Mouse (Mus musculus) spleen, adult 18-20 months (tissue): ENCODE results near the gene Parp2.
A peak's percentile ranks its signal among the peaks of the same experiment; 100 is the strongest.
"Not testable (repeated sequence)": the region's sequence is repeated elsewhere in the genome, so short reads cannot be mapped to it uniquely, and the experiment has no call there.

ENCODE experiments used
- DNase-seq, 2 experiments: peaks; one replicate each; pipeline ENCODE4 v3.0.0; 2022; ENCODE audit warnings: mixed read lengths in 2 of 2

Parp2 gene

DNA sequence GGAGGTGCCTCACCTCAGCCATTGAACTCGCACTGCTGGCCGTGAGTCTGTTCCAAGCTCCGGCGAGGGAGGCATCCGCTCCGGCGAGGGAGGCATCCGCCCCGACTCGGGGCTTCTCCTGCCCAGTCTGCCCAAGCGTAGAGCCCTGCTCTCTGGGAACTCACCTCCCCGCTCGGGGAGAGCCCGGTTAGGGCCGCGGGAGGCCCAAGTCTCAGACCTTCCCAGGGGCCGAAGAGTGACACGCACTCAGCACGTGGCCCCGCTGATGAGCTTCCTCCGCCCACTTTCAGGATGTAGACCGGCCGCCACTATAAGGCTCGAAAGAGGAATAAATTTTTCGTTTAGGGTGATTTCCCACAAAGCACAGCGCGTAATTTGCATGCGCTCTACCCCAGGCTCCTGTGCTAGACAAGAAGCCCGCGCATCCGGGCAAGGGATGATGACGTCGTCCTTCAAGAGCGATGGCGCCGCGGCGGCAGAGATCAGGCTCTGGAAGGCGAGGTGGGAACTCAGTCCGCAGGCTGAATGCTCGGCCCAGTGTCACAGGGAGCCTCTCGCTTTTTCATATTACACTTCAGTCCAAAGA is at the start of gene Parp2, which contains the start of gene Ccnb1ip1:
Parp2 (plus strand) TSS at position 355 of the 586 bp plus-strand sequence.
Ccnb1ip1 (minus strand) TSS at position 246 of the 586 bp plus-strand sequence.
- peak; percentile 93 to 94 for DNase-seq

DNA sequence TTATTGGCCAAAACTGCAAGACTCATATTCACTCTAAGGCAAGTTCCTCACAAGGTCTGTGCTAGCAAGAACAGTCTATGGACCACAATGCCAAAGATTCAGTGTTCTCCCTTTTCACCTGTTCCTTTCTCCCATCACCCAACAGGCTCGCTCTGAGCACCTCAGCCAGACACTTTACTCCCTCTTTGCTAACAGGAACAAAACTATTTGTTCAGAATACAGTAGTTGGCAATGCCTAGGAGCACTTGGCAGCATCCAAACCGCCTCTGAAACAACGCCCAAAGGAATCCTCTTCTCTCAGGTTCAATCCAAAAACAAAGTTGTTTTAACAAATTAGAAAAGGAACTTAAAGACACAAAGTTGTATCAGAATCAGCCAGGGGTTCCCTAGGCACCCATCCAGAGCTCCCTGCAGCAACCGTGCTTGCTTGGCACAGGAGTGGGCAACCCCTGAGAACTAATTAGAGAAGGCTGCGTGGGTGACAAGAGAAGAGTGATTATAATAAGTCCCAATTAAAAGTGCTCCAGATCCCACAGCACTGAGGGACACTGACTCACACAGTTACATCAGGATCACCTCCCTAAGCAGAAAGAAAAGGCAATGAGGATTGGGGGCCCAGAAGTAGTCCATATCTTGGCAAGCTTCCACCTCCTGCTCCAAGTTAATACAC is 49.1 kb upstream of the Parp2 start:
- no peak for DNase-seq

DNA sequence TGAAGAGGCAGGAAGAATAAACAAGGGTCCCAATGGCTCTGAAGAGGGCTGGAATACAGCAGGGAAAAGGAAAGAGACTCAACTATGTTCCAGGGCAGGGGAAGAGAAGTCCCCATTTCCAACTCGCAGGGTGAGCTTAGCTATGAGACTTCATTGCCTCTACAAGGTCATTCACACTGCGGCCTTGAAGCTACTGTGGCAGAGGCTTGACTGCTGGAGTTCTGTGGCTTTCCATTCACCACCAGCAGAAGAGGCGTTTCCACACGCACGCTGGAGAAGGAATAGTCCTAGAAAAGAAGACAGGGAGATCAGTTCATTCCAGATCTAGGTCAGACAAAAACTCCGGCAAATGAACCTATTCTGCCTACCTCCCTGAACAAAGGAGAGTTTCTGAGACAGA is 41.9 kb upstream of the Parp2 start:
- no peak for DNase-seq

DNA sequence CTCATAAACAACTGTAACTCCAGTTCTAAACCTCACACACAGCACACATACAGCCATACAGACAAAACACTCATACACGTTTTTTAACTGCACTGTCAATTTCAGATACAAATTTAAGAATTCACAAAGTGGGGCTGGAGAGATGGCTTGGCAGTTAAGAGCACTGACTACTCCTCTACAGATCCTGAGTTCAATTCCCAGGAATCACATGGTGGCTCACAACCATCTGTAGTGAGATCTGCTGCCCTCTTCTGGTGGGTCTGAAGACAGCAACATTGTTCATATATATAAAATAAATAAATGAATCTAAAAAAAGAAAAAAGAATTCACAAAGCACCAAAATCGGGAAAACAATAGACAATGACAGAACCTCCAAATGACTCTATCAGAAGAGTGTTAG is 36.3 kb upstream of the Parp2 start:
- no peak for DNase-seq

DNA sequence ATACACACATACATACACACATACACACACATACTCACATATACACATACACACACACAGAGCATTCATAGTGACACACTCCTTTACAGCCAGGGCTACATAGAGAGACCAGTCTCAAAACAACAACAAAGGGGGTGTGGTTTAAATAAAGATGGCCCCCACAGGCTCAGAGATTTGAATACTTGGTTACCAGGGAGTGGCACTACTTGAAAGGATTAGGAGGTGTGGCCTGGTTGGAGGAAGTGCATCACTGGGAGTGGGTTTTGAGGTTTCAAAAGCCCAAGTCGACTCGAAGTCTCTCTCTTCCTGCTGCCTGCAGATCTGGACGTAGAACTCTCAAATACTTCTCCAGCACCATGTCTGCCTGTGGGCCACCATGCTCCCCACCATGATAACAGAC is 25.5 kb upstream of the Parp2 start:
- DNase-seq: no peak

DNA sequence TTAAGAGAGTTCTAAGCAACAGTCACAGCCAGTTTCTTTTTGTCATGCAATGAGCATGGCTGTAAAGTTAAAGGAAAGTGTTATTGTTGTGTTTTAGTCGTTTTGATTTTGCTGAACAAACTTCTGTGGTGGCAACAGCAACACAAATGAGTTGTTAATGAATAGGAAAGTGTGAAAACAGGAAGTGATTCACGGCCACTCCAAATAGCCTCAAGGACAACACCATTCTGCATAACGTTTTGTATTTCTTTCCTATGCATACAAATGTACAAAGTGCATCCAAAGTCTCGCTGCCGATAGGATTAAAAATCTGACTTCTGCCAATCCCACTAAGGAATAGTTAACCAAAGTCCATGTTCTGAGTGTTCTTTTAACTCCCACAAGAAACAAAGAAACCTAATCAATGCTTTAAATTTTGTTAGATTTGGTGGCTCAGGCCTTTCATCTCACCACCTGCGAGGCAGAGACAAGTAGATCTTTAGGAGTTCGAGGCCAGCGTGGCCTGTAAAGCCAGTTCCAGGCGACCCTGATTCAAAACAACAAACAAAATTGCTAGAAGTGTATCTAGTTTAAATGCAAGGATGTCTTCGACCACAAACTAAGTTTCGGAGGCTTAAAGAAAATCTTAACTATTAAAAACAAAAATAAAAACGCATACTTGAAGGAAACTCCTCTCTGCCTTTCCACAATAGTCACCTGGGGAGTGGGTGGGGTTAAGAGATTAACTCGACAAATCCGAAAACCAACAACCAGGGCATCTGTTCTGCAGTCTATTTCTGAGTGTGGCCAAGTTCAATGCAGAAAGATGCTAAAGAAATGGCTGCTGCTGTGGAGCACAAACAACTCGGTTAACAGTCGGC is 23.0 kb upstream of the Parp2 start:
- DNase-seq: no peak

DNA sequence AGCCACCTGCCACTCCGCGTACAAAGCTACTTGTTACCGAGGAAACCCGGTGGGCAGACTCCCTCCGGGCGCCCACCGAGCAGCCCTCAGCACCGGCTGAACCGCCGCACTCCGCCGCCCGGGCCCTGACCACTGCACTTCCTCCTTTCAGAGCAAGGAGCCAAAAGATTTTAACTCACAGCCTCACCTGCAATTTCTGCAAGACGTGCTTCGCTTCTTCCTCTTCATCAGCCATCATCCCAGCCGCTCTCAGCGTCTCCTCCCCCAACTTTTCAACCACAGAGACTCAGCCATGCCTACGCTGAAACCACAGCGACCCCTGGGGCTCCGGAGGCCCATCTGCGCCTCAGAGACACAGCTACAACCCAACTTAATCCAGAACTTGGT is 22.4 kb upstream of the Parp2 start, which contains the start of gene Ttc5:
Ttc5 (minus strand) TSS at position 269 of the 387 bp plus-strand sequence.
- peak; percentile 82 to 93 for DNase-seq

DNA sequence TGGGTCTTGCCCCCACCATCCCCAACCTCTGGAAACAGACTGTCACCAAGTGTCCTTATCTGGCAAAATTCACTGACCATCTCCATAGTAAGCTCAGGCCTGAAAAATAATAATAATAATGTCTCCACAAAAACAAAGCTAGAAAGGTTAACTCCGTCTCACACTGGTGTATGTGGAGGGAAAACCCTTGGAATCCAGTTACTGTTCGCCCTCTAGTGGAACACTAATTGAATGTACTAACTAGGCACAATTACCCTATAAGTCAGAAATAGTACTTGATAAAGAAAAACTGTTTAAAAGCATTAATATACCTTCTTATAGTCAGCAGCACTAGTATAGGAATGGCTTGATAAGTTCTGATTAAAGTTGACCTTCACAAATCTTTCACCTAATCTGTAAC is 19.5 kb upstream of the Parp2 start:
- DNase-seq: no peak

DNA sequence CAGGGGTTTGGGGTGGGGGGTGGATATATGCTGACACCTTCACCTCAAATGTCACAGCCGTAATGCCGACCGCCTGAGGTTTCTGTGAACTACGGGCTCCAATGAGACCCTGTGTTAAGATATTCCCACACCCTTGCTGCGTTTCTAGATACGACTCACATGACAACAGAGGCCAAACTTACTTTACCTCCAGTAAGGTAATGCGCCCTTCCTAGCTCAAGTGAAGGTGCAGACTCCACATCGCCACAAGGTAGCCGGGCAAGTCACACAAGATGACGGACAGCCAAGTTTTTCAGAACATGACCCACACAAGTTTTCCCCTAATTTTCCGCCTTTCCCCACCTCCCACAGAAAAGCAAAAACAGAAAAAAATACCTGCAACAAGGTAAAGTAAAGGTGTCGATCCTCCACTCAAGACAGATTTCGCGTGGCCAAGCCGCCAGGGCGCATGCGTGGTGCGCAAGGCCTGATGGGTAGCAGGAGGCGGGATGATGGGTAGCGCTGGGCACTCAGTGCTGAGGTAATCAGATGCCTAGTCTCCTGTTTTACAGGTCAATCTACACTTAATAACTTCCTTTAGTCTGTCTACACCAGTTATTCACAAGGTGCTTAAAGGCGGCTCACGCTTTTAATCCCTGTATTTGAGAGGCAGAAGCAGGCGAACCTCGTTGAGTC is 12.2 kb upstream of the Parp2 start:
- no peak for DNase-seq

DNA sequence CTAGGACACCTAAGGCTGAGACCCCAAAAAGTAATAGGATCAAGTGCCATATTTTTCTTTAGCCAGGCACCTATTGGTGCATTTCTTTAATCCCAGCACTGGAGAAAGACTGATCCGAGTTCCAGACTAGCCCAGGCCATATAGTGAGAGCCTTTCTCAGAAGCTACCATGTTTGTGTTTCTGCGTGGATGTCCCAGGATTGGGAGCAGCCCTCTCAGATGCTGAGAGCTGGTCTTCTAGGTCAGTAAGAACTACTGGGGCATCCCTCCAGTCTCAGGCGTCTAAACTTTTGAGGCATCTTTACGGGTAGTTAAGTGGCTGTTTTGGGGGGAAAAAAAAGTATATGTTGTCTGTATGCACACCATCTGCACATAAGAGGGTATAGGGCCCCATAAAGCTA is 11.7 kb upstream of the Parp2 start:
- DNase-seq: no peak

DNA sequence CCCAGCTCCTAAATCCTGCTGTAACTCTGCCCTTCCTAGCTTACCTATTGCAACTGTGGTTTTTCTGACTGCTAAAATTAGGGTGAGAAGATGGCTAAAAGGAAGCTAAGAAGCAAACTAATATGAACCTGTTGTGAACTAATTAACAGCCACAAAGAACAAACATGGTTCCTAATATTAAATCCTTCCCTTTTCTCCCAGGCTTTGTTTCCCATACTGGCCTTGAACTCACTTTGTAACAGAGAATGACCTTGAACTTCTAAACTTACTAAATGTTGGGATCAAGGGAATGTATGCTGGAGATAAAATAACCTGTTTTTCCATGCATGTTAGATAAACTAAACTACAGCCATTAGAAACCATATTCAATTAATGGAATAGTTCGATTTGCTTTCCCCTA is 11.2 kb upstream of the Parp2 start:
- DNase-seq: no peak

DNA sequence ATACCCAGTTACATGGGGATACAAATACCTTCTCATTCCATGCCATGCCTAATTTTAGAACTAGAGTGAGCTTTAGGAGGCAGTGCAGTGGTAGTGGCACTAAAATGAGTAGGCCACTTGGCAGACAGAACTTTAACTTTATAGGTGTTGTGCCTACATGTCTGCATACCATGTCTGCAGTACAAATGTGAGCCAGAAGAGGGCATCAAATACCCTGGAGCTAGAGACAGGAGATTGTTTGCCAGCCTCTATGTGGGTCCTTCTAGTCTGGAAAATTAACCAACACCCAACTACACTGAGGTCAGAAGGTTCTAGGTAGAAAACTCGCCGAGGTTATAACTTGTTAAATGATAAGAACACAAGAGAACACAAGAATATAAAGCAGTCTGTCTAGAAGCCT is 9.1 kb upstream of the Parp2 start:
- no peak for DNase-seq

DNA sequence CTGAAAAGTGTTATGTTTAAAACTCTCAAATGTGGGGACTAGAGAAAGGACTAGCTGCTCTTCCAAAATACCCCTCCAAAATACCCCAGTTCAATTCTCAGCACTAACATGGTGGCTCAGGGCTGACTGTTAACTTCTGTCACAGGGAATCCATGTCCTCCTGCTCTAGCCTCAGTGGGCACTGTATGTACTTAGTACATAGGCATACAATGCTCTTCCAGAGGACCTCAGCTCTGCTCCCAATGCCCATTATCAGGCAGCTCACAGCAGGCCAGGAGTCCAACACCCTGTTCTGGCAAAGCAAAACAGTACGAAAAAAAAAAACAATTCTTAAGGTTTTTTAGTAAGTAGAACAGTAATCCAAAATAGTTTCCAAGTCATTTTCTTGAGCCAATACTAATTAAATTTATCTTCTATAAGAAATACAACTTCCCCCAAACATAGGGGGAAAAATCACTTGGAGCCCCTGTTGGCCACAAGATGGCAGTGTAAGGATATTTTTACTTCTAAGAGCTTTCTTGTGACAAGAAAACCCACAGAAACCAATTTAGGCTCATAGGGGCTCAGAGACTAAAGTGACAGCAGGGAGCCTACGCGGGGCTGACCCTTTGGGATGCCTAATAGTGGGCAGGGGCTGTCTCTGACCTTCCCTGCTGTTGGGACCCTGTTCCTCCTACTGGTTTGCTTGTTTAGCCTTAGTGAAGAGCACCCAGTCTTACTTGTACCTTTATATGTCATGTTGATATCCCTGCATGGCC is 8.0 kb upstream of the Parp2 start:
- DNase-seq: peak in 1 of 2 experiments; percentile 36

DNA sequence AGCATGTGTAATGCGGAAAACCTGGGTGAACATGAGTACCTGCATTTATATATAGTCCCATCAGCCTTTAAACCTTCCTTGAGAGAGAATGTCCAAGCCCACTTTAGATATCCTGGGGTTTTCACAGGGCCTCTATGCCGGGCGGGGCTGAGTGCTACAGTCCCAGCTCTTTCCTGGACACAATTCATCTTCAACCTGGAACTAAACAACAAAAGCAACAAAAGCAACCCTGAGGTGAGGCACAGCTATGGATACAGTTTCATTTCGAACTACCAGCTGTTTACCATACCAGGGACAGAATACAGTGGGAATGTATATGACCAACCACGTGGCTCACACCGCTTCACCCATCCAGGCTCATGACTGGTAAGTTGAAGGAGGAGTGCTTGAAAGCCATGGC is 5.2 kb upstream of the Parp2 start:
- DNase-seq: no peak

DNA sequence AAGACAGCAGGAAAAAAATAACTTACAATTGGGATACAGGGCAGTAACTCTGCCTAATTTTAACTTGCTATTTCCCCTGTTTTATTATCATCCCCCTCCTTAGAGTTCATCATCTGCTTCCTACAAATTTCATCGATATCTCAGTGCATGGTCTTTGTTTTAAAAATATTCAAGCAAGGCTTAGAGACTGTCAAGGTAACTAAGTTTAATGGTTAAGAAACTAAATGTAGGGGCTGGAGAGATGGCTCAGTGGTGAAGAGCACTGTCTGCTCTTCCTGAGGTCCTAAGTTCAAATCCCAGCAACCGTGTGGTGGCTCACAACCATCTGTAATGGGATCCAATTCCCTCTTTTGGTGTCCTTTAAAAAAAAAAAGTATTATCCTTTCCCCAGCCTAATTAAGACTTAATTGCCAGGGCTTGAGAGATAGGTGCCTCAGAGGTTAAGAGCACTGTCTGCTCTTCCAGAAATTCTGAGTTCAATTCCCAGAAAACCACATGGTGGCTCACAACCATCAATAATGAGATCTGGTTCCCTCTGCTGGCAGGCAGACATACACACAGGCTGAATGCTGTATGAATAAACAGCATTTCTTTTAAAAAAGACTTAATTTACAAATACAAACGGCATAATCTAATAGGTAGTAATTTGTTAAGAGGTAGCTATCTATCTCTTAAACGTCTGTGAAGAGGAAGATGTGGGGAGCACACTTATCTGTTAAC is 4.6 kb upstream of the Parp2 start:
- no peak for DNase-seq

DNA sequence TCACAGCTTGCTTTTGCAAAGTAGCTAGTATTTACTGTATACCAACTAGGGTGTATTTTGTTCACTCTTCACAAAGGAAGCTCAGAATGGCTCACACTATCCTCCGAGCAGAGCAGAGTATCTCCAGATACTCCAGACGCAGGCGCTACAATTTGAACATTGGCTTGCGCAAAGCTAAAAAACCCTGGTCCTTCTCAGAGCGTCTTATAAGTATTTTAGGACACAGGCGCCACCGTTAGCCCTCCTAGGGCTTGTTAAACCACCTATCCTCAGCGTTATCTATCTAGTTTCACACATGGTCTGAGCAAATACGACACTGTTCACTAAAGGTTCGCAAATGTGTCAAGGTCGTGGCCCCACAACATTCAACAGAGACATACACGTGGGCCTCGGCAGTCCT is 3.0 kb upstream of the Parp2 start:
- no peak for DNase-seq

DNA sequence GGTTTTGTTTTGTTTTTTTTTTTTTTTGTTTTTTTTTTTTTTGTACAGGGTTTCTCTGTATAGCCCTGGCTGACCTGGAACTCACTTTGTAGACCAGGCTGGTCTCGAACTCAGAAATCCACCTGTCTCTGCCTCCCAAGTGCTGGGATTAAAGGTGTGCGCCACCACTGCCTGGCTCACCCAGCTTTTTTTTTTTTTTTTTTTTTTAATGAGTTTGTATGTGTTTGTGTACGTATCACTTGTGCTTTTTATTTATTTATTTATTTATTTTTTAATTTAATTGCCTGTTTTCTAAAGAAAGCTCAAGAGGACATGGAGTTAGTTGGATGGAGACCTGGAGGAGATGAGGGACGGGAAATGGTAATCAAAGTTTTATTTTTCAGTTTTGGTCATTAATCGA is 1.2 kb upstream of the Parp2 start:
- not testable (repeated sequence) for DNase-seq

DNA sequence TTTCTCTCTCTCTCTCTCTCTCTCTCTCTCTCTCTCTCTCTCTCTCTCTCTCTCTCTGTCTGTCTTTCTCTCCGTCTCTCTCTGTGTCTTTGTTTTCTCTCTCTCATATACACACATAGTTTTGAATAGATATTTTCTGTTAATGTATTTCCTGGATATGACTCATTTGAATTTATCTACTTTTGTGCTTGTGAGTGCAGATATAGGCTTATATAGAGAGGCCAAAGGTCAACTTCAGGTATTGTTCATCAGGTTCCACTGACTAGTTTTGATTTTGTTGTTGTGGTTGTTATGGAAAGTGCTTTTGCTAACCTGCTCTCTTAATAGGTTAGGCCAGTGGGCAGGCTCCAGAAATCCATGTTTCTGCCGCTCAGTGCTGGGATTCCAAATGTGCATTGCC is 5.4 kb downstream of the Parp2 start:
- no peak for DNase-seq

DNA sequence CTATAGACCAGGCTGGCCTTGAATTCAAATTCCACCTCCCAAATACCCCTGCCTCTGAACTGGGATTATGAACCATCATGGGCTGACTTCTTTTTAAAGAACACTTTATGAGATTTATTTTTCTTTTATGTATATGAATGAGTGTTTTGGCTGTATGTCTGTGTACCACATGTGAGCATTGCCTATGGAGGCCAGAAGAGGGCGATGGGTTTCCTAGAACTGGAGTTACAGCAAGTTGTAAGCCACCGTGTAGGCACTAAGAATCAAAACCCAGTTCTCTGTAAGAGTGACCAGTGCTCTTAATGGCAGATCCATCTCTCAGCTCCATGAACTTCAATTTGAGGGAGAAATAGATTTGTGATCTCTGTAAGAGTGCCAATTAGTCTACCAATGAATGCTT is 15.6 kb downstream of the Parp2 start:
- DNase-seq: no peak

DNA sequence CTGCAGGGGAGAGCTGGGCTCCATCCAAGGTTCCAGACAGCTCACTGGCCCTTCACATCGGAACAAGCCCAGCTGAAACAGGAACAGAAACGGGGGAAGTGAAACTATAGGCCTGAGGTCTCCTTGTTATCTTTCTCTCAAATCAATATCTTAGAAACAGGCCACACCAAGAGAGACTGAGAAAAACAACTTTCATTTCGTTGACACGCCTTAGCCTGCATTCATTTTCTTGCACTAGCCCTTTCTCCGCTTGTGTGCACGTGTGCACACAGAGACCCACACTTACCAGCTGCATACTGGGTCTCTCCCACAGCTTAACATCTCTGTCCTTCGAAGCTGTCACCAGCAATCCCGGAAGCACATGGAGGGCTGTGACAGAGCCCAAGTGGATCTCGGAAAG is 16.6 kb downstream of the Parp2 start:
- DNase-seq: peak in 1 of 2 experiments; percentile 21

DNA sequence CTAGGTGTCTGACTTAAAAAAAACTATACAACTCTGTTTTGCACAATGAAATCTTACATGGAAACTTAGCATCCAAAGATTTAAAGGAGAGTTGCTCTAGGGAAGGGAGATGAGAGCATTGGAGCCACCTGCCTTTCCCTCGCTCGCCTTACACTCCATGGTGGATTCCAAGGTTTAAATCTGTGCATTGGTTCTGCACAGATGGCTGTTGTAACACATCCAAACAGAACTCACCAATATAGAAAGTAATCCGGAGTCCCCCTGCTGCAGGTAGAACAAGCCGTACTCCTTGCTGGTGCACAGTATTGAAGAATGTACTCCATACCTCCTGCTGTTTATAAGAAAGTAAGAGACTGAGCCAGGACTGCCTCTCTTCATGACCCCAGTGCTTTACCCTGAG is 18.9 kb downstream of the Parp2 start:
- DNase-seq: no peak

DNA sequence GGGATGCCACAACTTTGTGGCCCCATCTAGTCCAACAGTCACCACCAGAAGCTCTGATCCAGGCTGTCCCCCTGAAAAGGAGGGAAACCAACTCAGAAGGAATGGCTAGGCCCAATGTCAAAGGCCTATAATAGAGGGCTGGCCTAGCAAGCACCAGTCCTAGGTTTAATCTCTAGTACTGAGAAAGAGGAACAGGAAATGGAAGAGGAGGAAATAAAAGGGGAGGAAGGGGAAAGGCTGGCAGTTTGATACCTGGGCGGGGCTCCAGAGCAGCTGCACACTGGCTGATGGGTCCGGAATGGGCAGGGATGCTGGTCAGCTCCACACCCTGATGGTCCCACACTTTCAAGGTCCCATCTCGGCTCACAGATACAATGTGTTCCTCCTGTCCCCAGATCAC is 22.2 kb downstream of the Parp2 start:
- DNase-seq: no peak
